Mouse (Mus musculus): Measurements from ENCODE around the gene CK137956. TPM values are rescaled to one million over a fixed set of nuclear protein-coding genes. Genes with fewer than 3 reads are reported as not detected.

The CK137956 gene
- polyA plus RNA-seq, 1 experiment = not detected

DNA sequence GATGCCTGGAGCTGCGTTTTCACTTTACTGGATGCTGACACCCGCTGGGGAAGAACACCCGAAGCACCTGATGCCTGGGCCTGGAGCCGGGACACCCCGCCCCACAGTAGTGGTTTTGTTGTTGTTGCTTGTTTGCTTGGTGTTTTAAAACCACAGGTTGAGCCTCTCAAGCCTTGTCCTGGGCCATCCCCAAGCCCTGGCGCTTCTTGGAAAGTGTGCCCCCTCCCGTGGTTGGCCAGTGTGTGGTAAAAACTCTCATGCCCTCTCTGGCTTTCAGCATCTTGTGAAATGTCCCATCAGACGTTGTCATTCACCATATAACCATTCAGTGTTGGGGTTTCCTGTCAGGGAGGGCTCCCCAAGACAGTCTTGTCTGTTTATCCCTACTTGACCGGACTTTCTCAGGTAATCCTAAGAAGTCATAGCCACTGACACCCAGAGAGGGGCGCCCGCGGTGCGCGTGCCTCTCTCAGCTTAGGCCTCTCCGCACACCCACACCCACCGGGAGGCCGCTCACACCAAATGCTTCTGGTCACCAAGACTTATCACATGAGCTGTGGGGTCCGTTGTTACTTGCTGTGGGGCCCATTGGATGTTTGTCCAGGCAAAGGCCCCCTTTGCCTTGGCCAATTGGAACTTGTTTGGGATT lies 18.7 kb upstream of the CK137956 start:
- TF ChIP-seq POLR2A (IDR thresholded peaks at IDR 0.05; ENCODE audit: insufficient read depth, low read length) (no peak), EP300 (IDR thresholded peaks at IDR 0.05; ENCODE audit: insufficient read depth, low read depth, low read length) (no peak), CTCF (IDR thresholded peaks at IDR 0.05; ENCODE audit: low read depth, low read length) (no peak)
- Histone ChIP-seq H3K27me3 (ENCODE audit: control insufficient read depth, insufficient read depth, low read length, poor library complexity, severe bottlenecking) (peaks cover 6% of the 10 kb centered on the region; the same call in 1 of the 2 replicates), H3K9ac (ENCODE audit: low read depth, poor library complexity, severe bottlenecking) (peak overlapping the region; percentile 63; the same call in 1 of the 2 replicates), H3K27ac (ENCODE audit: insufficient read depth, low read length) (no peak overlapping the region), H3K4me1 (ENCODE audit: control insufficient read depth, insufficient read depth, low read length) (no peaks in the 10 kb centered on the region), H3K9me3 (replicated peaks; ENCODE audit: control insufficient read depth, insufficient read depth, low read length, poor library complexity, severe bottlenecking) (no peaks in the 10 kb centered on the region), H3K36me3 (ENCODE audit: control insufficient read depth, insufficient read depth, low read length, poor library complexity, severe bottlenecking) (no peaks in the 10 kb centered on the region), H3K4me3 (ENCODE audit: low read depth, low read length) (peak overlapping the region; percentile 64)

DNA sequence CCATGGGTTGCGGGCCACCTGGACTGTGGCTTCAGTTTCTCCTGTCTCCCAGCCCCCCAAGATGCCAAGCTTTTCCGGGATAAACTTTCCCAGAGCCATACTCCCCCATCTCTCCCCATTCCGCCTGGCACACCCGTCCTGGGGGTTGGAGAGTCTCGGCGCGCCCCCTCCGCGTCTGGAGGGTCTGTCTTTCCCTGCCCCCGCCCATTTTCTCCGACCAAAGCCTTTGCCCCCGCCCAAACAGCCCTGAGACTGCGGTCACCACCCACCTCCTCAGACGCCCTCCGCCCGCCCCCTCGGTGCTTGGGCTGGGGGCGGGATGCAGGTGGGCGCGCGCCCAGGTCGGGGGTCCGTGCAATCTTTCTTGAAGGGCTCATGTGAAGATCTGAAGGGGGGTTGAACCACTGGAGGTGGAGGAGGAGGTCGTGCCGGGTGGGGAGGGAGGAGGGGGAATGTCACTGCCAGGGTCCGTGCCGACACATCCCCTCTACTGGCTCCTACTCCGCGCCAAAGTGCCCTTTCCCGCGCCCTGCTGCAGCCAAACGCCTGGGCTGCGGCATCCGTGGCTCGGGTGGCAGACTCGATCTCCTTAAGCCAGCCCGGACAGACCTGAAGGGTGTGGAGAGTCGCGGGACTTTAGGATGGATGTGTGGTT lies 17.9 kb upstream of the CK137956 start:
- Histone ChIP-seq H3K4me3 (ENCODE audit: low read depth, low read length) (peak overlapping the region; percentile 64), H3K27ac (ENCODE audit: insufficient read depth, low read length) (no peak overlapping the region), H3K9ac (ENCODE audit: low read depth, poor library complexity, severe bottlenecking) (peak overlapping the region; percentile 63), H3K36me3 (ENCODE audit: control insufficient read depth, insufficient read depth, low read length, poor library complexity, severe bottlenecking) (no peaks in the 10 kb centered on the region), H3K27me3 (ENCODE audit: control insufficient read depth, insufficient read depth, low read length, poor library complexity, severe bottlenecking) (peaks cover 6% of the 10 kb centered on the region; the same call in 1 of the 2 replicates), H3K9me3 (replicated peaks; ENCODE audit: control insufficient read depth, insufficient read depth, low read length, poor library complexity, severe bottlenecking) (no peaks in the 10 kb centered on the region), H3K4me1 (ENCODE audit: control insufficient read depth, insufficient read depth, low read length) (no peaks in the 10 kb centered on the region)
- TF ChIP-seq EP300 (IDR thresholded peaks at IDR 0.05; ENCODE audit: insufficient read depth, low read depth, low read length) = no peak
- TF ChIP-seq CTCF (IDR thresholded peaks at IDR 0.05; ENCODE audit: low read depth, low read length) = no peak
- TF ChIP-seq POLR2A (IDR thresholded peaks at IDR 0.05; ENCODE audit: insufficient read depth, low read length) = no peak

DNA sequence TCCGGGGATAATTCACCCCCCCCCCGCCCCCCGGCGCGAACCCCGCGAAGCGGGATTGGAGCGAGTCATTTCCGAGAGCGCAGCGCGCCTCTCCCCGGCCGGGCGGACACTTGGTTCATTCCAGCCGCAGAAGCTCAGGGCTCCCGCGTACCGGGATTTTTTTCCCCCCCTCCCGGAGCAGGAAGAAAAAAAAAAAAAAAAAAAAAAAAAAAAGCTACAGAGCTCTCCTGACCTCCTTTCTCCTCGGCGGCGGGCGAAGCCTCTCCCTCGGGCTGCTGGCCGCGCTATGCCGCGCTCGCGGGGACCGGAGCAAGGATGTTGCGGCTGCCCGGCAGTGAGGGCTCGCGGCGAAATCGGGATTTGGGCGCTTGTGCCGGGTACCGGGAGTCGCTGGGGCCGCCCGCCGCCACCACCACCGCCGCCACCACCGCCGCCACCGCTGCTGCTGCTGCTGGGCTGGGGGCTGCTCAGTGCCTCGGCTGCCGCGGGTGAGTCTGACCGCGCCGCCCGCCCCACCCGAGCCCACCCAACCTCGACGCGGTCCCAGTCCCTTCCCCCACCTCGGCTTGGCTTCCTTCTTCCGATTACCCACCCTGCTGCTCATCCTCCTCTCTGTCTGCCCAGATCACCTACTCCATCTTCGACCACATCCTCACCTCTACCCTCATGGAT lies 17.2 kb upstream of the CK137956 start, which contains the start of gene Csmd2:
Gene Csmd2, plus strand, starts transcription at position 74 of the 672 bp plus-strand sequence.
- no peaks in the 10 kb centered on the region for H3K9me3 ChIP-seq (replicated peaks; ENCODE audit: control insufficient read depth, insufficient read depth, low read length, poor library complexity, severe bottlenecking)
- H3K9ac ChIP-seq (ENCODE audit: low read depth, poor library complexity, severe bottlenecking) = peak within 1 kb of the TSS; percentile 63
- H3K4me3 ChIP-seq (ENCODE audit: low read depth, low read length) = peak within 1 kb of the TSS; percentile 64
- H3K27ac ChIP-seq (ENCODE audit: insufficient read depth, low read length) = no peak within 1 kb of the TSS
- no peaks in the 10 kb centered on the region for H3K36me3 ChIP-seq (ENCODE audit: control insufficient read depth, insufficient read depth, low read length, poor library complexity, severe bottlenecking)
- H3K27me3 ChIP-seq (ENCODE audit: control insufficient read depth, insufficient read depth, low read length, poor library complexity, severe bottlenecking) = peaks cover 6% of the 10 kb centered on the region; the same call in 1 of the 2 replicates
- TF ChIP-seq CTCF (IDR thresholded peaks at IDR 0.05; ENCODE audit: low read depth, low read length) (no peak), EP300 (IDR thresholded peaks at IDR 0.05; ENCODE audit: insufficient read depth, low read depth, low read length) (no peak), POLR2A (IDR thresholded peaks at IDR 0.05; ENCODE audit: insufficient read depth, low read length) (no peak)
- no peaks in the 10 kb centered on the region for H3K4me1 ChIP-seq (ENCODE audit: control insufficient read depth, insufficient read depth, low read length)

DNA sequence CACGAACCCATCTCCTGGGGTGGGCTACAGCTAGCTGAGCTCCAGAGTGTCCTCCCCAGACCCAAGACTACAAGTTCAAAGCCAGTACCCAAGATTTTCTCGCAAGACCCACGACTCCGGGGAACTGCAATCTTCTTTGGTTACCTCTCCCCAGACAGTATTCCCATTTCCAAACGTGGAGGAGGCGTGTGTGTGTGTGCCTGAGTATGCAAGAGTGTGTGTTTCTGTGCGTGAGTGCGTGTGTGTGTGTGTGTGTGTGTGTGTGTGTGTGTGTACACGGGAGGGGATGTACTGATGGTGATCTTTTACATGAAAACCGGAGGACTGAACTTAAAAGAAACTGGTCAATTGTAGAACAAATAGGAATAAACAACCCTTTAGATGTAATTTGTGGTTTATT lies 16.5 kb upstream of the CK137956 start:
- Histone ChIP-seq H3K9me3 (replicated peaks; ENCODE audit: control insufficient read depth, insufficient read depth, low read length, poor library complexity, severe bottlenecking) (no peaks in the 10 kb centered on the region), H3K36me3 (ENCODE audit: control insufficient read depth, insufficient read depth, low read length, poor library complexity, severe bottlenecking) (no peaks in the 10 kb centered on the region), H3K4me1 (ENCODE audit: control insufficient read depth, insufficient read depth, low read length) (no peaks in the 10 kb centered on the region), H3K27me3 (ENCODE audit: control insufficient read depth, insufficient read depth, low read length, poor library complexity, severe bottlenecking) (peaks cover 6% of the 10 kb centered on the region; the same call in 1 of the 2 replicates), H3K27ac (ENCODE audit: insufficient read depth, low read length) (no peak overlapping the region), H3K4me3 (ENCODE audit: low read depth, low read length) (0 out of 2 replicates have a peak overlapping the region, but pooled peaks have one; percentile 10), H3K9ac (ENCODE audit: low read depth, poor library complexity, severe bottlenecking) (no peak overlapping the region)
- TF ChIP-seq CTCF (IDR thresholded peaks at IDR 0.05; ENCODE audit: low read depth, low read length) = no peak

DNA sequence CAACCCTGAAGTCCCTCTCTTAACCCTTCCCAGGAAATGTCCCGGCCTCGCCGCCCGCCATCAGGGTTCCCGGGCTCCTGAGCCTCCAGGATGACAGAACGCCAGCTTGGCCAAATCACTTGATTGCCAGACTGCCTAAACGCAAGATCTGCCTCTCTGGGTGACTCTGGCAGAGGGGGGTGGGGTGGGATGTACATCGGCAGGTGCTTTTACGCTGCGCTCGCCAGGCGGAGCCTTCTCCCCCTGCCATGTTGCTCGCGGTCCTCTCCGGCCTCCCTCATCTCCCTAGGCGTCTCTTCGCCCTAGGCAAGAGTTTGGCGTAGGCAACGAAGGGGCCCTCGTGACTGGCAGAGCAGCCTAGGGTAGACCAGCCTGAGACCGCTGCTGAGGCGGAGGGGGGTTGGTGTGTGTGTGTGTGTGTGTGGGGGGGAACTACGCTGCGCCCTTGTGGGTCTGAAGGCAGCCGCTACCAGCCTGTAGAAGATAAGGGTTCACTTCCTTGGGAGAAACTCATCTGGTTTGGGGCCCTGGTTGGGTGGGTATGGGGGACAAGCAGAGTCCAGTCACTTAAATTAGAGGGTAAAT lies 15.8 kb upstream of the CK137956 start:
- Histone ChIP-seq H3K4me3 (ENCODE audit: low read depth, low read length) (peak overlapping the region; percentile 35), H3K27ac (ENCODE audit: insufficient read depth, low read length) (no peak overlapping the region), H3K36me3 (ENCODE audit: control insufficient read depth, insufficient read depth, low read length, poor library complexity, severe bottlenecking) (no peaks in the 10 kb centered on the region), H3K27me3 (ENCODE audit: control insufficient read depth, insufficient read depth, low read length, poor library complexity, severe bottlenecking) (peaks cover 6% of the 10 kb centered on the region; the same call in 1 of the 2 replicates), H3K9ac (ENCODE audit: low read depth, poor library complexity, severe bottlenecking) (no peak overlapping the region), H3K4me1 (ENCODE audit: control insufficient read depth, insufficient read depth, low read length) (no peaks in the 10 kb centered on the region), H3K9me3 (replicated peaks; ENCODE audit: control insufficient read depth, insufficient read depth, low read length, poor library complexity, severe bottlenecking) (no peaks in the 10 kb centered on the region)
- TF ChIP-seq EP300 (IDR thresholded peaks at IDR 0.05; ENCODE audit: insufficient read depth, low read depth, low read length) = no peak
- TF ChIP-seq CTCF (IDR thresholded peaks at IDR 0.05; ENCODE audit: low read depth, low read length) = no peak
- no peak for TF ChIP-seq POLR2A (IDR thresholded peaks at IDR 0.05; ENCODE audit: insufficient read depth, low read length)
